8 mouse cellular contexts compared by ENCODE assay signal in the genomic region with DNA sequence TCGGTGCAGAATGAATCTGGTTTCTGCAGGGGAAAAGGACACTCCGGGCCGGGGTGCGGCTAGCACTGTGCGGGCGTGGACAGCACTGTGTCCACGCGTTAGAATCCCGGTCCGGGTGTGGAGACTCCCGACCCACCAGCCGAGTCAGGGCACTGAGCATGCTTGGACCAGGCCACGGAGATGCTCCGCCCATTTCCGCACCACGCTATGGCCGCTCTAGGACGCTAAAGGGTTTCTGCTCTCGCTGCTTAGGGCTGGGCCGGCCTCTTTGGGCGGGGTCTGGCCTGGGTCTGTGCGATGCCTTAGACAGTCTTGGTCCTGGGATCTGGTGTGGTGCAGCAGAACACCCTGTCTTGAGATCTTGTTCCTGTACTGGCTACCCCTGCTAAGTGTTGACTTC. TPM values are rescaled to one million over a fixed set of nuclear protein-coding genes. Genes with fewer than 3 reads are reported as not detected.
DNase-seq lines count a peak whose midpoint lies in the region; ATAC-seq and TF ChIP-seq lines count a peak whose summit lies in the region.

No protein-coding gene starts in this region.

- H3K4me2 ChIP-seq in forebrain, embryonic 13.5 days = peak overlapping the region; percentile 67
- peak overlapping the region; percentile 87 for H3K4me2 ChIP-seq in liver, postnatal 0 days (ENCODE audit: low read depth, low read length)
- peak overlapping the region; percentile 61 for H3K4me2 ChIP-seq in neural tube, embryonic 15.5 days

- H3K27ac ChIP-seq in ES-Bruce4 (ENCODE audit: insufficient read depth, low read length) = no peak overlapping the region
- peak overlapping the region; percentile 72; the same call in 1 of the 2 replicates for H3K27ac ChIP-seq in forebrain, embryonic 13.5 days
- peak overlapping the region; percentile 64; the same call in 1 of the 2 replicates for H3K27ac ChIP-seq in liver, postnatal 0 days (ENCODE audit: low read depth)
- peak overlapping the region; percentile 64 for H3K27ac ChIP-seq in neural tube, embryonic 15.5 days (replicated peaks)

- intact Hi-C loops in heart, postnatal 10 days (cut with DNase I) = no loop called here

- no peaks in the 10 kb centered on the region for H3K36me3 ChIP-seq in ES-Bruce4 (ENCODE audit: control insufficient read depth, insufficient read depth, low read length, poor library complexity, severe bottlenecking)
- no peaks in the 10 kb centered on the region for H3K36me3 ChIP-seq in forebrain, embryonic 13.5 days (ENCODE audit: poor library complexity, severe bottlenecking)
- H3K36me3 ChIP-seq in liver, postnatal 0 days (replicated peaks; ENCODE audit: insufficient read depth, low read length) = no peaks in the 10 kb centered on the region
- H3K36me3 ChIP-seq in neural tube, embryonic 15.5 days = no peaks in the 10 kb centered on the region

- no peaks in the 10 kb centered on the region for H3K9me3 ChIP-seq in ES-Bruce4 (replicated peaks; ENCODE audit: control insufficient read depth, insufficient read depth, low read length, poor library complexity, severe bottlenecking)
- H3K9me3 ChIP-seq in forebrain, embryonic 13.5 days (replicated peaks) = no peaks in the 10 kb centered on the region
- no peaks in the 10 kb centered on the region for H3K9me3 ChIP-seq in liver, postnatal 0 days (ENCODE audit: low read length)
- no peaks in the 10 kb centered on the region for H3K9me3 ChIP-seq in neural tube, embryonic 15.5 days (replicated peaks)

- peak; percentile 98 for ATAC-seq in cerebellum, adult (ENCODE audit: insufficient number of reproducible peaks, low FRiP score, low TSS enrichment)
- ATAC-seq in forebrain, embryonic 13.5 days = peak; percentile 100
- peak; percentile 98 for ATAC-seq in liver, postnatal 0 days
- ATAC-seq in neural tube, embryonic 15.5 days (ENCODE audit: low FRiP score) = peak; percentile 99

- peak; percentile 64; the same call in 1 of the 2 replicates for TF ChIP-seq EP300 in ES-Bruce4 (IDR thresholded peaks at IDR 0.05; ENCODE audit: insufficient read depth, low read depth, low read length)
- TF ChIP-seq EP300 in liver, postnatal 0 days (IDR thresholded peaks at IDR 0.05; ENCODE audit: low read depth) = no peak

- under 1% methylated on average over 22 of the region's 22 CpGs for WGBS in forebrain, embryonic 13.5 days
- WGBS in liver, postnatal 0 days (ENCODE audit: insufficient replicate concordance) = under 1% methylated on average over 20 of the region's 22 CpGs
- under 1% methylated on average over 22 of the region's 22 CpGs for WGBS in neural tube, embryonic 15.5 days

- peak overlapping the region; percentile 73 for H3K4me3 ChIP-seq in ES-Bruce4 (ENCODE audit: low read depth, low read length)
- peak overlapping the region; percentile 66 for H3K4me3 ChIP-seq in forebrain, embryonic 13.5 days
- peak overlapping the region; percentile 64 for H3K4me3 ChIP-seq in liver, postnatal 0 days (ENCODE audit: low read depth, low read length)
- H3K4me3 ChIP-seq in neural tube, embryonic 15.5 days (replicated peaks) = peak overlapping the region; percentile 51

- peak; percentile 74 for TF ChIP-seq POLR2A in ES-Bruce4 (IDR thresholded peaks at IDR 0.05; ENCODE audit: insufficient read depth, low read length)

- TF ChIP-seq CTCF in ES-Bruce4 (IDR thresholded peaks at IDR 0.05; ENCODE audit: low read depth, low read length) = no peak
- TF ChIP-seq CTCF in liver, postnatal 0 days (IDR thresholded peaks at IDR 0.05; ENCODE audit: low read depth) = no peak

- no peaks in the 10 kb centered on the region for H3K27me3 ChIP-seq in ES-Bruce4 (ENCODE audit: control insufficient read depth, insufficient read depth, low read length, poor library complexity, severe bottlenecking)
- H3K27me3 ChIP-seq in forebrain, embryonic 13.5 days = no peaks in the 10 kb centered on the region
- no peaks in the 10 kb centered on the region for H3K27me3 ChIP-seq in liver, postnatal 0 days (ENCODE audit: insufficient read depth, low read length)
- no peaks in the 10 kb centered on the region for H3K27me3 ChIP-seq in neural tube, embryonic 15.5 days (replicated peaks)

- H3K4me1 ChIP-seq in ES-Bruce4 (ENCODE audit: control insufficient read depth, insufficient read depth, low read length) = no peaks in the 10 kb centered on the region
- H3K4me1 ChIP-seq in forebrain, embryonic 13.5 days = 0 out of 2 replicates have a peak, but pooled peaks cover 8% of the 10 kb centered on the region
- H3K4me1 ChIP-seq in liver, postnatal 0 days (ENCODE audit: insufficient read depth) = no peaks in the 10 kb centered on the region
- peaks cover 8% of the 10 kb centered on the region; the same call in 1 of the 2 replicates for H3K4me1 ChIP-seq in neural tube, embryonic 15.5 days

- H3K9ac ChIP-seq in ES-Bruce4 (ENCODE audit: low read depth, poor library complexity, severe bottlenecking) = peak overlapping the region; percentile 56
- peak overlapping the region; percentile 86 for H3K9ac ChIP-seq in forebrain, embryonic 13.5 days
- peak overlapping the region; percentile 67 for H3K9ac ChIP-seq in liver, postnatal 0 days (replicated peaks)
- H3K9ac ChIP-seq in neural tube, embryonic 15.5 days (replicated peaks) = peak overlapping the region; percentile 51

- peak; percentile 91 for DNase-seq in heart, postnatal 10 days
- DNase-seq in layer of hippocampus, adult 11-12 months (ENCODE audit: low spot score) = peak; percentile 84
- peak; percentile 76 for DNase-seq in liver, postnatal 0 days
- peak; percentile 88 for DNase-seq in testis, postnatal 10 days (ENCODE audit: low spot score)

RNA-seq across cellular contexts. Expression of a gene that starts 13.3 kb away (rescaled TPM):
- 28.9 and 30.0 TPM in 2 replicates for polyA plus RNA-seq in ES-Bruce4 (2011; ENCODE audit: insufficient read depth, insufficient read length, low read depth, missing spikeins)
- polyA plus RNA-seq in forebrain, embryonic 13.5 days (2015; fragmentation: Nextera tagmentation; extraction: Ambion mirVana) = 30.0 and 33.9 TPM in 2 replicates
- 10 to 100 TPM; 23.4 to 25.3 TPM for total RNA-seq in heart, postnatal 10 days (2021)
- polyA plus RNA-seq in liver, postnatal 0 days (2015; fragmentation: Nextera tagmentation; extraction: Ambion mirVana) = 6.1 and 6.3 TPM in 2 replicates
- 30.0 and 31.5 TPM in 2 replicates for polyA plus RNA-seq in neural tube, embryonic 15.5 days (2015; fragmentation: Nextera tagmentation; extraction: Ambion mirVana)

RNA-seq across cellular contexts. Expression of a gene that starts 14.0 kb away (rescaled TPM):
- not detected in 2 replicates for polyA plus RNA-seq in ES-Bruce4 (2011; ENCODE audit: insufficient read depth, insufficient read length, low read depth, missing spikeins)
- polyA plus RNA-seq in forebrain, embryonic 13.5 days (2015; fragmentation: Nextera tagmentation; extraction: Ambion mirVana) = 2.7 and 3.0 TPM in 2 replicates
- 1 to 10 TPM; 1.2 to 1.4 TPM for total RNA-seq in heart, postnatal 10 days (2021)
- polyA plus RNA-seq in liver, postnatal 0 days (2015; fragmentation: Nextera tagmentation; extraction: Ambion mirVana) = 1.1 and 1.7 TPM in 2 replicates
- 2.9 and 3.6 TPM in 2 replicates for polyA plus RNA-seq in neural tube, embryonic 15.5 days (2015; fragmentation: Nextera tagmentation; extraction: Ambion mirVana)
